Mouse (Mus musculus) cerebellum, postnatal 36 days (tissue): ENCODE measurements around the gene Lmntd2.

ENCODE experiments used
- DNase-seq, 2 experiments: peaks; one replicate each; pipeline ENCODE4 v3.0.0; 2021 to 2022; ENCODE audit warnings: mixed read lengths in 2 of 2

The Lmntd2 gene

GRCm38 (mm10) chr7:141215880-141216733 is 2.2 kb upstream of the Lmntd2 start:
- no peak for DNase-seq

- peak; percentile 81 to 89 for DNase-seq
Measured at GRCm38 (mm10) chr7:141215101-141215879, 1.4 kb upstream of the Lmntd2 start, which contains the start of gene Rassf7. Gene Rassf7 (plus strand): TSS chr7:141215860.

- no peak for DNase-seq
Measured at GRCm38 (mm10) chr7:141214310-141214709, 430 bp upstream of the Lmntd2 start.

GRCm38 (mm10) chr7:141213133-141213532 is 747 bp downstream of the Lmntd2 start:
- DNase-seq, result no peak

GRCm38 (mm10) chr7:141210606-141211131 is 3.2 kb downstream of the Lmntd2 start:
- DNase-seq, result no peak

- no peak for DNase-seq
Measured at GRCm38 (mm10) chr7:141210137-141210536, 3.7 kb downstream of the Lmntd2 start.

GRCm38 (mm10) chr7:141209526-141209925 is 4.4 kb downstream of the Lmntd2 start:
- no peak for DNase-seq

GRCm38 (mm10) chr7:141206182-141206937 is 7.5 kb downstream of the Lmntd2 start:
- DNase-seq, result no peak

GRCm38 (mm10) chr7:141205504-141205903 is 8.4 kb downstream of the Lmntd2 start:
- no peak for DNase-seq

GRCm38 (mm10) chr7:141204546-141204945 is 9.3 kb downstream of the Lmntd2 start:
- DNase-seq, result no peak

GRCm38 (mm10) chr7:141198121-141198520 is 15.8 kb downstream of the Lmntd2 start:
- no peak for DNase-seq

- DNase-seq, result no peak
Measured at GRCm38 (mm10) chr7:141196619-141197282, 17.1 kb downstream of the Lmntd2 start.

GRCm38 (mm10) chr7:141195754-141196153 is 18.1 kb downstream of the Lmntd2 start:
- DNase-seq, result no peak

- DNase-seq, result peak; percentile 73 to 81
Measured at GRCm38 (mm10) chr7:141194830-141195229, 19.1 kb downstream of the Lmntd2 start.

GRCm38 (mm10) chr7:141194409-141194808 is 19.5 kb downstream of the Lmntd2 start:
- no peak for DNase-seq

GRCm38 (mm10) chr7:141193948-141194347 is 19.9 kb downstream of the Lmntd2 start, which contains the start of the genes Hras and Lrrc56:
Gene Hras (minus strand): TSS chr7:141194005.
Gene Lrrc56 (plus strand): TSS chr7:141194157.
- peak; percentile 98 for DNase-seq

- peak in 1 of 2 experiments; percentile 47 for DNase-seq
Measured at GRCm38 (mm10) chr7:141193348-141193856, 20.5 kb downstream of the Lmntd2 start.

GRCm38 (mm10) chr7:141192776-141193347 is 21.0 kb downstream of the Lmntd2 start:
- DNase-seq, result peak in 1 of 2 experiments; percentile 26

GRCm38 (mm10) chr7:141191796-141192685 is 21.8 kb downstream of the Lmntd2 start:
- no peak for DNase-seq

GRCm38 (mm10) chr7:141191036-141191435 is 22.8 kb downstream of the Lmntd2 start:
- DNase-seq, result no peak
